Mouse (Mus musculus): ENCODE measurements around the gene Papola. TPM values are rescaled to one million over a fixed set of nuclear protein-coding genes. Genes with fewer than 3 reads are reported as not detected.

The Papola gene
- polyA plus RNA-seq (2012; fragmentation: generic; extraction: Trizol) = 78.6 TPM

GRCm38 (mm10) chr12:105784196-105784999 is at the start of gene Papola:
Gene Papola (plus strand): TSS chr12:105784694.
- peak within 1 kb of the TSS; percentile 73 for H3ac ChIP-seq (ENCODE audit: control insufficient read depth, insufficient read length)
- peak within 1 kb of the TSS; percentile 99 for H3K4me2 ChIP-seq (ENCODE audit: low read depth)

GRCm38 (mm10) chr12:105735226-105735888 is 49.1 kb upstream of the Papola start:
- no peak overlapping the region for H3K4me2 ChIP-seq (ENCODE audit: low read depth)
- no peak overlapping the region for H3K4me3 ChIP-seq
- H3K79me2 ChIP-seq (ENCODE audit: control insufficient read depth, insufficient read depth) = no peaks in the 10 kb centered on the region
- H3K36me3 ChIP-seq (ENCODE audit: control insufficient read depth, insufficient read depth) = no peaks in the 10 kb centered on the region
- no peak overlapping the region for H3ac ChIP-seq (ENCODE audit: control insufficient read depth, insufficient read length)
- TF ChIP-seq USF1 (IDR thresholded peaks at IDR 0.05; ENCODE audit: low read depth) = no peak
- no peak for TF ChIP-seq TCF3 (IDR thresholded peaks at IDR 0.05; ENCODE audit: insufficient read length, low read depth)
- TF ChIP-seq MYOD1 (IDR thresholded peaks at IDR 0.05; ENCODE audit: control insufficient read depth in 1 of 3, insufficient read length in 2 of 3, low read depth in 2 of 3) = no peak
- no peak for TF ChIP-seq MAX (IDR thresholded peaks at IDR 0.05; ENCODE audit: low read depth)
- TF ChIP-seq MYOG (IDR thresholded peaks at IDR 0.05; ENCODE audit: control insufficient read depth in 1 of 3, insufficient read depth in 1 of 3, insufficient read length in 2 of 3, low read depth in 2 of 3) = no peak
- TF ChIP-seq TCF12 (IDR thresholded peaks at IDR 0.05; ENCODE audit: insufficient read depth, poor library complexity, severe bottlenecking) = no peak
- TF ChIP-seq POLR2A (IDR thresholded peaks at IDR 0.05; ENCODE audit: insufficient read length, low read depth) = no peak
- TF ChIP-seq POLR2AphosphoS2 (IDR thresholded peaks at IDR 0.05; ENCODE audit: insufficient read length, low read depth) = no peak
- no peak for TF ChIP-seq SRF (IDR thresholded peaks at IDR 0.05; ENCODE audit: control insufficient read depth, insufficient read length, low read depth)
- TF ChIP-seq CEBPB (IDR thresholded peaks at IDR 0.05; ENCODE audit: insufficient read depth, poor library complexity, severe bottlenecking) = no peak
- TF ChIP-seq REST (IDR thresholded peaks at IDR 0.05; ENCODE audit: insufficient read depth, insufficient read length) = no peak
- TF ChIP-seq E2F4 (IDR thresholded peaks at IDR 0.05; ENCODE audit: insufficient read depth) = no peak
- H3K27me3 ChIP-seq (ENCODE audit: control insufficient read depth, insufficient read depth, insufficient read length) = no peaks in the 10 kb centered on the region

More at GRCm38 (mm10) chr12:105784196-105784999, at the start of gene Papola:
- TF ChIP-seq POLR2A (IDR thresholded peaks at IDR 0.05; ENCODE audit: insufficient read length, low read depth) (peak; percentile 56), SRF (IDR thresholded peaks at IDR 0.05; ENCODE audit: control insufficient read depth, insufficient read length, low read depth) (no peak), TCF12 (IDR thresholded peaks at IDR 0.05; ENCODE audit: insufficient read depth, poor library complexity, severe bottlenecking) (no peak), MYOD1 (IDR thresholded peaks at IDR 0.05; ENCODE audit: control insufficient read depth in 1 of 3, insufficient read length in 2 of 3, low read depth in 2 of 3) (peak in 1 of 3 experiments; percentile 3), E2F4 (IDR thresholded peaks at IDR 0.05; ENCODE audit: insufficient read depth) (no peak), POLR2AphosphoS2 (IDR thresholded peaks at IDR 0.05; ENCODE audit: insufficient read length, low read depth) (peak; percentile 69), REST (IDR thresholded peaks at IDR 0.05; ENCODE audit: insufficient read depth, insufficient read length) (no peak), MAX (IDR thresholded peaks at IDR 0.05; ENCODE audit: low read depth) (peak; percentile 26), TCF3 (IDR thresholded peaks at IDR 0.05; ENCODE audit: insufficient read length, low read depth) (no peak), CEBPB (IDR thresholded peaks at IDR 0.05; ENCODE audit: insufficient read depth, poor library complexity, severe bottlenecking) (no peak), MYOG (IDR thresholded peaks at IDR 0.05; ENCODE audit: control insufficient read depth in 1 of 3, insufficient read depth in 1 of 3, insufficient read length in 2 of 3, low read depth in 2 of 3) (no peak), USF1 (IDR thresholded peaks at IDR 0.05; ENCODE audit: low read depth) (peak; percentile 29)
- peaks cover 45% of the 10 kb centered on the region for H3K79me2 ChIP-seq (ENCODE audit: control insufficient read depth, insufficient read depth)
- H3K4me3 ChIP-seq = peak within 1 kb of the TSS; percentile 83
- no peaks in the 10 kb centered on the region for H3K36me3 ChIP-seq (ENCODE audit: control insufficient read depth, insufficient read depth)
- H3K27me3 ChIP-seq (ENCODE audit: control insufficient read depth, insufficient read depth, insufficient read length) = no peaks in the 10 kb centered on the region

GRCm38 (mm10) chr12:105735889-105736251 is 48.6 kb upstream of the Papola start:
- TF ChIP-seq E2F4 (IDR thresholded peaks at IDR 0.05; ENCODE audit: insufficient read depth) (no peak), CEBPB (IDR thresholded peaks at IDR 0.05; ENCODE audit: insufficient read depth, poor library complexity, severe bottlenecking) (no peak), POLR2AphosphoS2 (IDR thresholded peaks at IDR 0.05; ENCODE audit: insufficient read length, low read depth) (no peak), TCF3 (IDR thresholded peaks at IDR 0.05; ENCODE audit: insufficient read length, low read depth) (no peak), SRF (IDR thresholded peaks at IDR 0.05; ENCODE audit: control insufficient read depth, insufficient read length, low read depth) (no peak), MYOG (IDR thresholded peaks at IDR 0.05; ENCODE audit: control insufficient read depth in 1 of 3, insufficient read depth in 1 of 3, insufficient read length in 2 of 3, low read depth in 2 of 3) (no peak), MAX (IDR thresholded peaks at IDR 0.05; ENCODE audit: low read depth) (no peak), USF1 (IDR thresholded peaks at IDR 0.05; ENCODE audit: low read depth) (no peak), REST (IDR thresholded peaks at IDR 0.05; ENCODE audit: insufficient read depth, insufficient read length) (no peak), POLR2A (IDR thresholded peaks at IDR 0.05; ENCODE audit: insufficient read length, low read depth) (no peak), MYOD1 (IDR thresholded peaks at IDR 0.05; ENCODE audit: control insufficient read depth in 1 of 3, insufficient read length in 2 of 3, low read depth in 2 of 3) (no peak), TCF12 (IDR thresholded peaks at IDR 0.05; ENCODE audit: insufficient read depth, poor library complexity, severe bottlenecking) (no peak)

GRCm38 (mm10) chr12:105738316-105739096 is 46.0 kb upstream of the Papola start:
- TF ChIP-seq TCF3 (IDR thresholded peaks at IDR 0.05; ENCODE audit: insufficient read length, low read depth) (no peak), USF1 (IDR thresholded peaks at IDR 0.05; ENCODE audit: low read depth) (no peak)
- Histone ChIP-seq H3K4me2 (ENCODE audit: low read depth) (no peak overlapping the region), H3K79me2 (ENCODE audit: control insufficient read depth, insufficient read depth) (no peaks in the 10 kb centered on the region), H3K36me3 (ENCODE audit: control insufficient read depth, insufficient read depth) (no peaks in the 10 kb centered on the region), H3ac (ENCODE audit: control insufficient read depth, insufficient read length) (no peak overlapping the region), H3K27me3 (ENCODE audit: control insufficient read depth, insufficient read depth, insufficient read length) (no peaks in the 10 kb centered on the region), H3K4me3 (no peak overlapping the region)

More at GRCm38 (mm10) chr12:105735889-105736251, 48.6 kb upstream of the Papola start:
- H3K36me3 ChIP-seq (ENCODE audit: control insufficient read depth, insufficient read depth) = no peaks in the 10 kb centered on the region
- H3K27me3 ChIP-seq (ENCODE audit: control insufficient read depth, insufficient read depth, insufficient read length) = no peaks in the 10 kb centered on the region
- H3K79me2 ChIP-seq (ENCODE audit: control insufficient read depth, insufficient read depth) = no peaks in the 10 kb centered on the region
- no peak overlapping the region for H3ac ChIP-seq (ENCODE audit: control insufficient read depth, insufficient read length)
- H3K4me3 ChIP-seq = no peak overlapping the region
- no peak overlapping the region for H3K4me2 ChIP-seq (ENCODE audit: low read depth)
